Mouse (Mus musculus) adrenal gland (tissue): ENCODE results near the gene Lcn11.

Experiments used
- intact Hi-C: fragments of 180-260 bp; cut with DNase I; formaldehyde crosslinking; loops from one replicate; pipeline ENCODE4 v1.15.1; 2025

Gene Lcn11

GRCm38 (mm10) chr2:25824751-25825150 is 47.9 kb downstream of the Lcn11 start:
- intact Hi-C loops: no loop called here

GRCm38 (mm10) chr2:25828344-25828947 is 51.6 kb downstream of the Lcn11 start:
- intact Hi-C loops: no loop called here
